Mouse (Mus musculus) kidney, adult 2 months (tissue): ENCODE data around the gene Aida. TPM values are rescaled to one million over a fixed set of nuclear protein-coding genes. Genes with fewer than 3 reads are reported as not detected.

Experiments
- DNase-seq: peaks from one replicate; pipeline ENCODE4 v3.0.0; 2021
- H3K27ac ChIP-seq: fragments of 200-500 bp; 2 replicates; pipeline ENCODE4 v1.5.1; 2012; ENCODE audit warnings: low read depth, low read length, control low read depth, inconsistent platforms; ENCODE audit not compliant: insufficient read depth
- H3K27me3 ChIP-seq: fragments of 200-500 bp; replicated peaks from 2 replicates; pipeline ENCODE4 v1.6.1; 2012; ENCODE audit warnings: mild to moderate bottlenecking, moderate library complexity, low read length, inconsistent platforms; ENCODE audit not compliant: control insufficient read depth, insufficient read depth
- H3K36me3 ChIP-seq: fragments of 200-500 bp; 2 replicates; pipeline ENCODE4 v1.6.1; 2012; ENCODE audit warnings: mild to moderate bottlenecking, moderate library complexity, low read length, inconsistent platforms; ENCODE audit not compliant: control insufficient read depth, insufficient read depth
- H3K4me1 ChIP-seq: fragments of 200-500 bp; 2 replicates; pipeline ENCODE4 v1.6.1; 2011; ENCODE audit warnings: low read length; ENCODE audit not compliant: control insufficient read depth, insufficient read depth
- H3K4me3 ChIP-seq: fragments of 200-500 bp; 2 replicates; pipeline ENCODE4 v1.5.1; 2011; ENCODE audit warnings: mild to moderate bottlenecking, low read depth, low read length, control low read depth; ENCODE audit not compliant: insufficient read depth
- CTCF ChIP-seq: fragments of 200-500 bp; conservative IDR thresholded peaks from 2 replicates; pipeline ENCODE4 v1.5.1; 2011; ENCODE audit warnings: low read depth, mild to moderate bottlenecking, control low read depth, low read length, moderate library complexity, mixed read lengths; ENCODE audit not compliant: insufficient read depth, insufficient read length
- POLR2A ChIP-seq: fragments of 200-500 bp; IDR thresholded peaks from one replicate; pipeline ENCODE4 v1.6.1; 2011; ENCODE audit warnings: low read depth, low read length, control low read depth
- WGBS: fragments of 180-500 bp; shearing (Covaris S2); methylation state at CpG from one replicate; pipeline ENCODE4 v1.1.7; 2018; 5-methylcytosine and 5-hydroxymethylcytosine counted together
- polyA plus RNA-seq: library from polyadenylated mRNA; depleted of rRNA; stranded (reverse); fragments of >200 nt; gene quantifications from 2 replicates; pipeline ENCODE4 v1.2.3, GENCODE M21; 2012

Gene Aida
- polyA plus RNA-seq, 1 experiment: 16.8 TPM

- H3K4me3 ChIP-seq: peak overlapping the region; percentile 93
- no peak overlapping the region for H3K27ac ChIP-seq
- no peak for TF ChIP-seq POLR2A
- no peak for TF ChIP-seq CTCF
- H3K4me1 ChIP-seq: no peaks in the 10 kb centered on the region; the same call in 1 of the 2 replicates
- H3K36me3 ChIP-seq: no peaks in the 10 kb centered on the region
- H3K27me3 ChIP-seq: no peaks in the 10 kb centered on the region
- WGBS: 4% methylated on average over 10 of the region's 10 CpGs
- no peak for DNase-seq
These were observed 49.4 kb downstream of the Aida start for GRCm38 (mm10) chr1:183345817-183346195.

GRCm38 (mm10) chr1:183349840-183350239, 53.5 kb downstream of the Aida start:
- Histone ChIP-seq H3K36me3 (no peaks in the 10 kb centered on the region; the same call in none of the 2 replicates), H3K27ac (no peak overlapping the region), H3K27me3 (no peaks in the 10 kb centered on the region), H3K4me1 (no peaks in the 10 kb centered on the region; the same call in 1 of the 2 replicates), H3K4me3 (no peak overlapping the region)
- TF ChIP-seq CTCF (peak; percentile 55), POLR2A (no peak)
- 15% methylated on average over 6 of the region's 6 CpGs for WGBS
- peak; percentile 80 for DNase-seq

GRCm38 (mm10) chr1:183358901-183359300, 62.5 kb downstream of the Aida start:
- Histone ChIP-seq H3K4me1 (no peaks in the 10 kb centered on the region), H3K27ac (no peak overlapping the region), H3K27me3 (no peaks in the 10 kb centered on the region), H3K4me3 (no peak overlapping the region), H3K36me3 (peaks cover 7% of the 10 kb centered on the region)
- TF ChIP-seq CTCF (no peak), POLR2A (no peak)
- 81% methylated on average over 3 of the region's 3 CpGs for WGBS
- DNase-seq: no peak

DNA sequence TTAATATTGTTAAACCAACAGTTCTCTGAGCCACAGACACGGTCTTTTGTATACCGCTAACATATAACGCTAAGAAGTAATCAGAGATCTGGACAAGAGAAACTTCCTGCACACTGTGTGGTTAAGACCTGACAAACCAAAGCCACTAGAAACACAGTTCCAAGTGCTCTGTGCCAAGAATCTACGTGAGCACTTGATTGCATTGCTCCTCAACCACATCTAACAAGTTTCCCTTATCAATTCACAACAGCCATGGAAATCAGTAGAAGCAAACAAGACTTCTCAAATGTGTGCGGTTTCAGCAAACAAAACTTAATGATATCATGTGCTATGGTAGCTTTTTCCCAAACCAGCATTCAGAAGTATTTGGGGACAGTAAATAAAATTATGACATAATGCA, 65.9 kb downstream of the Aida start:
- H3K4me3 ChIP-seq: no peak overlapping the region
- WGBS: 54% methylated on average over 5 of the region's 5 CpGs
- no peak for DNase-seq
- H3K4me1 ChIP-seq: no peaks in the 10 kb centered on the region
- H3K27me3 ChIP-seq: no peaks in the 10 kb centered on the region
- TF ChIP-seq POLR2A (no peak), CTCF (no peak)
- no peak overlapping the region for H3K27ac ChIP-seq
- peaks cover 6% of the 10 kb centered on the region for H3K36me3 ChIP-seq

GRCm38 (mm10) chr1:183362729-183363576, 66.6 kb downstream of the Aida start:
- no peak for DNase-seq
- TF ChIP-seq CTCF (no peak), POLR2A (no peak)
- H3K27me3 ChIP-seq: no peaks in the 10 kb centered on the region
- H3K4me3 ChIP-seq: no peak overlapping the region
- peaks cover 5% of the 10 kb centered on the region for H3K36me3 ChIP-seq
- 86% methylated on average over 14 of the region's 14 CpGs for WGBS
- H3K4me1 ChIP-seq: 0 out of 2 replicates have a peak, but pooled peaks cover 4% of the 10 kb centered on the region
- H3K27ac ChIP-seq: no peak overlapping the region

- H3K4me3 ChIP-seq: no peak overlapping the region
- no peak overlapping the region for H3K27ac ChIP-seq
- DNase-seq: no peak
- TF ChIP-seq CTCF (no peak), POLR2A (no peak)
- H3K36me3 ChIP-seq: peaks cover 5% of the 10 kb centered on the region
- H3K27me3 ChIP-seq: no peaks in the 10 kb centered on the region
- H3K4me1 ChIP-seq: 0 out of 2 replicates have a peak, but pooled peaks cover 5% of the 10 kb centered on the region
- 94% methylated on average over 5 of the region's 5 CpGs for WGBS
These were observed 67.1 kb downstream of the Aida start for GRCm38 (mm10) chr1:183363577-183363867.

GRCm38 (mm10) chr1:183366361-183366760, 70.0 kb downstream of the Aida start:
- no peak overlapping the region for H3K4me3 ChIP-seq
- peaks cover 2% of the 10 kb centered on the region for H3K36me3 ChIP-seq
- DNase-seq: no peak
- no peak overlapping the region for H3K27ac ChIP-seq
- 87% methylated on average over 5 of the region's 5 CpGs for WGBS
- no peaks in the 10 kb centered on the region for H3K27me3 ChIP-seq
- peaks cover 5% of the 10 kb centered on the region; the same call in 1 of the 2 replicates for H3K4me1 ChIP-seq
- TF ChIP-seq CTCF (no peak), POLR2A (no peak)
